Mouse (Mus musculus) Patski (cell line): ENCODE measurements around the gene Pogz. TPM values are rescaled to one million over a fixed set of nuclear protein-coding genes. Genes with fewer than 3 reads are reported as not detected.
"Not testable (repeated sequence)": the region's sequence is repeated elsewhere in the genome, so short reads cannot be mapped to it uniquely, and the experiment has no call there.

Source experiments
- ATAC-seq: fragments of 100-300 bp; one replicate; pipeline ENCODE4 v1.8.0; 2021
- CTCF ChIA-PET: fragments of 350-600 bp; sonication (Branson Sonifier 250); formaldehyde crosslinking; loops from one replicate; lab custom pipeline; 2022; ENCODE audit warnings: inconsistent platforms; lab: Charles Lee
- POLR2A ChIA-PET: fragments of 350-600 bp; sonication (Branson Sonifier 250); formaldehyde crosslinking; loops from one replicate; lab custom pipeline; 2022; ENCODE audit warnings: antibody characterized with exemption, inconsistent platforms; lab: Charles Lee
- DNase-seq: peaks from one replicate; pipeline ENCODE4 v3.0.0-alpha.2; 2011; ENCODE audit warnings: low read depth, low spot score
- H3K27me3 ChIP-seq: fragments of 371-371 bp; one replicate; pipeline ENCODE4 v1.5.1; 2021
- CTCF ChIP-seq: fragments of 100-300 bp; IDR thresholded peaks from one replicate; pipeline ENCODE4 v1.5.1; 2021
- in situ Hi-C: fragments of 300-500 bp; cut with MboI; formaldehyde crosslinking; loops from 3 replicates; pipeline ENCODE4 v1.11.1; 2018; ENCODE audit warnings: low pct_unique_long_range_greater_than_20kb, mixed read lengths
- polyA plus RNA-seq: library from polyadenylated mRNA; unstranded; gene quantifications from one replicate; pipeline ENCODE4 v1.2.3, GENCODE M21; 2021

Pogz gene
- polyA plus RNA-seq, 1 experiment from 2014 or later = 32.8 TPM

DNA sequence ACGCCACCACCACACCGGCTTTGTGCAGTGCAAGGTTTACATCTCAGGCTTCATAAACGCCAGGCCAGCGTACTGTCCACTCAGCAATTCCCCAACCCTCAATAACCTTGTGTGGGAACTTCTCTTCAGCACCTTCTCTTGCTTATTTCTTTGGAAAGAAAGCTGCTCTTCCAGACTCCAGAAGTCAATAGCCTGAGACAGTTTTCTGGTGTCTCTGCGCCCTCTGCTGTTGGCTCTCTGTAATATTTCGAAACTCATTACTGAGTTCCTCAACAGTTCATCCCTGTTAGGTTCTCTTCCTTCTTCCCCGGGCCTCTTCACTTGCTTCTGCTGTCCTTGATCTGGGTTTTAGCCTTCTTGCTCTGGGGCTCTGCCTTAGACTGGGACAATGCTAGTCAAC is 65.4 kb downstream of the Pogz start:
- ChIA-PET POLR2A (interaction anchor here (0.9 to 1.0 kb wide), 2 partner anchors 9 to 14 kb away, joined by 3 to 5 read pairs; no protein-coding TSS in a partner anchor), CTCF (interaction anchor here (0.6 to 5.5 kb wide), 19 partner anchors 10 to 534 kb away, joined by 3 to 105 read pairs (median 4); partner anchors contain the start of gene Rfx5)
- peak; percentile 91 for TF ChIP-seq CTCF
- peak; percentile 73 for ATAC-seq
- H3K27me3 ChIP-seq = no peaks in the 10 kb centered on the region
- in situ Hi-C loops = loop anchor here (5.0 kb wide), 1 partner anchor 95 kb away; no protein-coding TSS in a partner anchor
- no peak for DNase-seq

DNA sequence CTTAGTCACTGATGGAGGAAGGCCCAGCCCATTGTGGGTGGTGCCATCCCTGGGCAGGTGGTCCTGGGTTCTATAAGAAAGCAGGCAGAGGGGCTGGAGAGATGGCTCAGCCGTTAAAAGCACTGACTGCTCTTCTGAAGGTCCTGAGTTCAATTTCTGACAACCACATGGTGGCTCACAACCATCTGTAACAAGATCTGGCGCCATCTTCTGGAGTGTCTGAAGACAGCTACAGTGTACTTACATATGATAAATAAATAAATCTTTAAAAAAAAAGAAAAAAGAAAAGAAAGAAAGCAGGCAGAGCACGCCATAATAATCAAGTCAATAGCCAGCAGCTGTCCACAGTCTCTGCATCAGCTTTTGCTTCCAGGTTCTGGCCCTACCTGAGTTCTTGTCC is 67.4 kb downstream of the Pogz start:
- DNase-seq, H3K27me3 ChIP-seq, ATAC-seq, POLR2A ChIA-PET: not testable (repeated sequence)
- TF ChIP-seq CTCF = peak; percentile 73
- in situ Hi-C loops = loop anchor here (5.0 kb wide), 1 partner anchor 93 kb away; no protein-coding TSS in a partner anchor
- CTCF ChIA-PET = interaction anchor here (1.2 to 5.5 kb wide), 6 partner anchors 13 to 103 kb away, joined by 3 to 105 read pairs (median 14); no protein-coding TSS in a partner anchor

- H3K27me3 ChIP-seq = peaks cover 4% of the 10 kb centered on the region
- in situ Hi-C loops = no loop called here
- TF ChIP-seq CTCF = no peak
- POLR2A ChIA-PET = no interaction called here
- DNase-seq (no peak), ATAC-seq (no peak)
- CTCF ChIA-PET = interaction anchor here (0.8 to 1.1 kb wide), 3 partner anchors 10 to 16 kb away, joined by 3 read pairs; no protein-coding TSS in a partner anchor
These were observed 69.1 kb downstream of the Pogz start for GRCm38 (mm10) chr3:94906482-94906881.

- DNase-seq = no peak
- in situ Hi-C loops = no loop called here
- CTCF ChIA-PET = interaction anchor here (2.2 kb wide), 1 partner anchor 8 kb away, joined by 7 read pairs; no protein-coding TSS in a partner anchor
- no peak for ATAC-seq
- no peak for TF ChIP-seq CTCF
- POLR2A ChIA-PET = interaction anchor here (0.7 kb wide), 1 partner anchor 161 kb away, joined by 3 read pairs; no protein-coding TSS in a partner anchor
- H3K27me3 ChIP-seq = peaks cover 4% of the 10 kb centered on the region
These were observed 73.8 kb downstream of the Pogz start for GRCm38 (mm10) chr3:94911050-94911693.

DNA sequence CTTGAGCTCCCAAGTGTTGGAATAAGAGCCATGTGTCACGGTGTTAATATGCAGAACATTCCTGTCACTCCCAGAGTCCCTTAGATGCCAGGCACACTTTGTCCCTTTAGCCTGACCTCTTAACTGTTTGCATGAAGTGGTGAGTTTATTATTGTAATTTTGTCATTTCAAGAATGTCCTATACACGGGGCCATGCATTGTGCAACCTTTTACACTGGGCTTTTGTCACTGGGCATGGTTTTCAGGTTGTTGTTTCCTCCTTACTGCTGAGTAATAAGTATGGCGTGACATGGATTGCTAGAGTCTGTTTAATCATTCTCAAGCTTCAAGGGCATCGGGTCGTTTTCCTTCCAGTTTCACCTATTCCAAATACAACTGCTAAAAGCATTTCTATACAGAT is 76.4 kb downstream of the Pogz start:
- DNase-seq (peak; percentile 34), ATAC-seq (peak; percentile 11)
- ChIA-PET CTCF (interaction anchor here (1.1 to 2.5 kb wide), 4 partner anchors 10 to 34 kb away, joined by 3 to 11 read pairs (median 5); no protein-coding TSS in a partner anchor), POLR2A (no interaction called here)
- peaks cover 2% of the 10 kb centered on the region for H3K27me3 ChIP-seq
- in situ Hi-C loops = no loop called here
- TF ChIP-seq CTCF = no peak

DNA sequence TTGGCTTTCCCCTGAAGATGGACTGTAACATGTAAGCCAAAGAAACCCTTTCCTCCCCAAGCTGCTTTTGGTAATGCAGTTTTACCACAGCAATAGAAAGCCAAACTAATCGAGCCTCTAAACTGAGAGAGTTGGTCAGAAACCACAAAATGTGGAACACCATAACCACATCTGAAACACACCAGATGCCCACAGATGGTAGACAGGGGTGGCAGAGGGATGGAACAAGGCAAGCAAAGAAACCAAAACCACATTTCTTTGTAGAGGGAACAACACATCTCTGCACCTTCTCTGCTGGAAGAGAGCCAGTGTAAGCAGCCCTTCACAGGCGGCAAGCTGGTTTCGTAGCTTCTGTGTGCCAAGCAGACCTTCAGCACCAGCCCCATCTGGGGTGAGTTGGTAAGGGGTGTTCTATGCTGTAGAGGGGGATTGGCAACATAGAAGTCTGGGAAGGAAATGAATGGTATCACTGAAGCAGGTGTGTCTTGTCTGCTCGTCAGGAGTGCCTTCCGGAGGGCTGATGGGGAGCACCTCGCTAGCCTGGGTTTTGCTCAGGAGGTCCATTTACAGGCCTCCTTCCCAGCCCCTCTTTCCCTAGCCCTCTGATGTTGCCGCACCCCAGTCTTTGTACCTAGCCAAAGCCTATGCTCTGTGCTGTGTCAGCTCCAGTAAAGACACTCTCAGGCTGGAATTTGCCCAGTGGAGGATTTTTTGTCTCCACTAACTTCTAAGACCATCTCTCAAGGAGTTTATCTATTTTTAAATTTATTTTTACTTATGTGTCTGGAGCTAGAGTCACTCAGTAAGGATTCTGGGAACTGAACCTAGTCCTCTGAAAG is 78.8 kb downstream of the Pogz start:
- CTCF ChIA-PET = interaction anchor here (1.0 to 2.5 kb wide), 4 partner anchors 8 to 32 kb away, joined by 3 to 11 read pairs (median 3); no protein-coding TSS in a partner anchor
- ATAC-seq (no peak), DNase-seq (no peak)
- H3K27me3 ChIP-seq = no peaks in the 10 kb centered on the region
- in situ Hi-C loops = no loop called here
- no peak for TF ChIP-seq CTCF
- POLR2A ChIA-PET = no interaction called here

DNA sequence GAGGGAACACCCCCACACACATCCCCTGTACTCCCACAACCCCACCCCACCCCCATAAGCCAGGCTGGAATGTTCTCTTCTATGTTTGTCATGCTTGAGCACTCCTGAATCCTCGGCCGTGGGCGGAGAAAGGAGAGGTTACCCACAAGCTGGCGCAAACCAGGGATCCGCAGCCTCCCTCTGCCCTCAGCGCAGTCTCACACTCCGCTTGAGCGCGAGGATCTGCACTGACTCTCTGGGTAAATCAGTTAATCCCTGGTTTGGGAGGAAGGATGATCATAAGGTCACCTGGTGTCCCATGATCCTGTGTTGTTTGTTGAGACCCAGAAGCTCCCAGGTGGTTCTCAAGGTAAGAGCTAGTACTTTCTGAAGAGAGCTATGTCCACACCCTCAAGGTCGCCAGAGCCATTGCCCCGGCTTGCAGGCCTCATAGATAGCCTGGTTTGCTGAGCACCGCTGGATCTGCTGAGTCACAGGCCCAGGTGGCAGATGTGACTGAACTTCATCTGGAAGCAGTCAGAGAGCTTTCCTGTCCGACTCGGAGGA is 80.5 kb downstream of the Pogz start:
- no peaks in the 10 kb centered on the region for H3K27me3 ChIP-seq
- POLR2A ChIA-PET = no interaction called here
- in situ Hi-C loops = no loop called here
- CTCF ChIA-PET = interaction anchor here (0.7 to 3.4 kb wide), 7 partner anchors 9 to 80 kb away, joined by 3 to 20 read pairs (median 3); no protein-coding TSS in a partner anchor
- DNase-seq (peak; percentile 66), ATAC-seq (peak; percentile 66)
- no peak for TF ChIP-seq CTCF

DNA sequence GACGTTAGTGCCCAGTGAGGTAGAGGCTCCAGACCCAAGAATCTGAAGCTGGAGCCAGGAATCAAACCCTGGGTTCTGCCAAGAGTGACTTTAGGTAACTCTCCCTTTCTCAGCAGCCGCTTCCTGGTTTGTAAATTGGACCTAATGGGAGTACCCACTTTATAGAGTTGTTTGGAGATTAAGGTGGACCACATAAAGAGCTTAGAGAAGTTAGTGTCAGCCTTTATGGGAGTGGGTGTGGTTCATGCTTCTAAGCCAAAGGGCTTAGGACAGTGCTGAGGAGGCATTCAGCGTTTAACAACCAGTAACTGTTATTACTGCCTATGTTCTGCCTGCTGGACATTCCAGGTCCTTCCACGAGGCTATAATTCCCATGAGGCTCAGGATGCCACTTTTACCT is 81.5 kb downstream of the Pogz start:
- no peak for DNase-seq
- ChIA-PET CTCF (interaction anchor here (0.8 to 3.4 kb wide), 6 partner anchors 10 to 79 kb away, joined by 3 to 20 read pairs (median 4); no protein-coding TSS in a partner anchor), POLR2A (no interaction called here)
- in situ Hi-C loops = no loop called here
- H3K27me3 ChIP-seq = peaks cover 4% of the 10 kb centered on the region
- TF ChIP-seq CTCF = no peak
- no peak for ATAC-seq

DNA sequence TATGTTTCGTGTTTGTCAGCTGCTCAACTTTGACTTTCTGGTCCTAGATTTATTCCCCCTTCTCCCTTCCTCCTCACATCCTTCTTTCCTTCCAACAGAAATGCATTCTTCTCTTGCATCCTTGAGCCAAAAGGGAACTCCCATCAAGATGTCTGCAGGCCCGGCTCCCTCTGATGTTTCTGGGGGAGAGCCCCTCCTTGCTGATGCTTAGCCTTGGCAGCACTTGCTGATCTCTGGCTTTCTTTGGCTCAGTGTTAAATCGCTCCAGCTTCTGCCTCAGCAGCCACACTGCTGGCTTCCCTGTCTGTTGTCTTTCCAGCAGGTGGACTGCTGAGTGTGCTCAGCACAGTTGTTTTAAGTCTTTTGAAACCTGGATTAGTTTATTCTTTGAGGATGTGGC is 83.7 kb downstream of the Pogz start:
- ATAC-seq = no peak
- H3K27me3 ChIP-seq = peaks cover 6% of the 10 kb centered on the region
- no peak for DNase-seq
- CTCF ChIA-PET = no interaction called here
- TF ChIP-seq CTCF = no peak
- in situ Hi-C loops = no loop called here
- POLR2A ChIA-PET = no interaction called here

DNA sequence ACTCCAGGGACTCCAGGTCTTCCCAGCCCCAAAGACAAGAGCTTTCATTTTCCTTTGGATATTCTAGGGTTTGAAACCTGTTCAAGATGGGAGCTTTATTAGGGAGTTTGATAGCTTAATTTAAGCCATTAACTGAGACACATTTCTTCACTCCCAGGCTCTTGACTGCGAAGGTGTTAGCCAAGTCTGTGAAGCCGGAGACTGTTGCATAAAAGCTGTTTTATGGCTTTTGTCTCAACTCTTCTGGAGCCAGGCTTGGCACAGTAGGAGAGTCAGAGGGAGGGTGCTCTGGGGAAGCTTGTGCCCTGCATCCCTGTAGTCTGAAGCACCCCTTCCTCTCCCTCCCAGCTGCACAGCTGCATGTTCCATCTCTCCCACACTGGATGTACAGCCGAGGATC is 85.0 kb downstream of the Pogz start:
- TF ChIP-seq CTCF = no peak
- POLR2A ChIA-PET = no interaction called here
- CTCF ChIA-PET = interaction anchor here (1.0 to 1.5 kb wide), 2 partner anchors 19 to 25 kb away, joined by 3 to 4 read pairs; no protein-coding TSS in a partner anchor
- in situ Hi-C loops = no loop called here
- DNase-seq (no peak), ATAC-seq (no peak)
- H3K27me3 ChIP-seq = peaks cover 6% of the 10 kb centered on the region
